Mouse (Mus musculus) megakaryocyte, embryonic 14.5 days (primary cell): ENCODE results near the gene Selplg.

Source experiments
- FLI1 ChIP-seq: IDR thresholded peaks from 2 replicates; pipeline ENCODE4 v1.6.1; 2012; ENCODE audit warnings: low read length, inconsistent platforms, mixed read lengths
- GATA1 ChIP-seq: IDR thresholded peaks from 3 replicates; pipeline ENCODE4 v1.6.1; 2012; ENCODE audit warnings: mixed read lengths, low read length, inconsistent platforms, borderline replicate concordance

GRCm38 (mm10) chr5:113772450-113772895 lies 60.0 kb downstream of the Selplg start, which contains the start of the genes Sart3 and Iscu:
- no peak for TF ChIP-seq GATA1
- peak; percentile 51; the same call in 1 of the 2 replicates for TF ChIP-seq FLI1
